Mouse (Mus musculus): Measurements from ENCODE around the gene Ltbp1. TPM values are rescaled to one million over a fixed set of nuclear protein-coding genes. Genes with fewer than 3 reads are reported as not detected.
"Not testable (repeated sequence)": the region's sequence is repeated elsewhere in the genome, so short reads cannot be mapped to it uniquely, and the experiment has no call there.

Gene Ltbp1
- polyA plus RNA-seq, 1 experiment, result 7.6 TPM

DNA sequence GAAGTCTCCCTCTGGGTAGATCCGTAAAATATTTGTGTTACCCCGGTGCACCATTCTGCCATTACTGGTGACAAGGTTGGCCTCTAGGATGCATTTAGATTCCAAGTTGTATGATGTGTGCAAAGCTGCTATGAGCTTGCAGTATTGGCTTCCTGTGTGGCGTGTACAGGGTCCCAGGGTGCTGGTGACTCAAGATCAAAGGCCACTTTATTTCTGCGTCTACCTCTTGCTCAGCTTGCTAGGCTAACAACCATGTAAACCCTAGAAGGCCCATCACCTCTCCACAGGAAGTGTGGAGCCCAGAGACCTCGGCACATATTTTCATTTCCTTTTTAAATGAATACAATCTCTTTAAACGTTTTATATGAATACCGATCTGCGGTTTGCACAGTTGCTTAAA lies 96.6 kb downstream of the Ltbp1 start:
- 81% methylated on average over 8 of the region's 8 CpGs for WGBS
- no peak for DNase-seq (ENCODE audit: low read depth, low spot score)

DNA sequence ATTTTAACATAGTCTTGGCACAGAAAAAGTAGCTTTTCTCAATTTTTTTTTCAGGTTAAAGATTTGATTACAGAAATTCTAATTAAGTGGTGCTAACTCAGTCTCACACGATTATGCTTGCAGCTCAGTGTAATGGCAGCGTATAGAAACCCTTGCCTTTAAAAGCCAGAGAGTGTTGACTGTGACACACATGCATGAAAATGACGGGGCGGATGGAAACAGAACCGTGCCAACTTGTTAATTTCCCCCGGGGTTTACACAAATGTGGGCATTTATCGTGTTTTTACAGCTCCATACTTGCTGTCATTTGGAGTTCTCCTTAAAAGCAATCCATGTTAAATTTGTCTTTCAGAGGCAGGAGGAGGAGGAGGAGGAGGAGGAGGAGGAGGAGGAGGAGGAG lies 102.0 kb downstream of the Ltbp1 start:
- no peak for DNase-seq (ENCODE audit: low read depth, low spot score)
- 79% methylated on average over 7 of the region's 7 CpGs for WGBS

DNA sequence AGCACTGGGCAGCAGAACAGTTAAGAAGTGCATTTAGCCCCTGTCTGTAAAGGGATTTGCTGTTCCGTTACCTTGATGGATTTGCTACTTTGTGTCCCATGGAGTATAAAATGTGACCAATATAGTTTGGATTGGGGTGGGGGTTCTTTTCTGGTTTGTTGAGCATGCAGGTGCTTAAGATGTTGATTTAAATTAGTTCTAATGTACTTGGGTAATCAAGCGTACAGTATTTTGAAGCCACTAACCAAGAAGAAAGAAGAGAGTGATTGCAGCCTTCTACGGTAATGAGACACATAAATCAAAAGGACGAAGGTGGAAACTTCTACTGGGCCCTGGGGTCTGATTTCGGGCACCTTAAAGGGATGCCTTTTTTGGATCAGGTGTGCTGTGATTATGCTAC lies 102.5 kb downstream of the Ltbp1 start:
- WGBS, result 94% methylated on average over 5 of the region's 5 CpGs
- DNase-seq (ENCODE audit: low read depth, low spot score), result no peak

DNA sequence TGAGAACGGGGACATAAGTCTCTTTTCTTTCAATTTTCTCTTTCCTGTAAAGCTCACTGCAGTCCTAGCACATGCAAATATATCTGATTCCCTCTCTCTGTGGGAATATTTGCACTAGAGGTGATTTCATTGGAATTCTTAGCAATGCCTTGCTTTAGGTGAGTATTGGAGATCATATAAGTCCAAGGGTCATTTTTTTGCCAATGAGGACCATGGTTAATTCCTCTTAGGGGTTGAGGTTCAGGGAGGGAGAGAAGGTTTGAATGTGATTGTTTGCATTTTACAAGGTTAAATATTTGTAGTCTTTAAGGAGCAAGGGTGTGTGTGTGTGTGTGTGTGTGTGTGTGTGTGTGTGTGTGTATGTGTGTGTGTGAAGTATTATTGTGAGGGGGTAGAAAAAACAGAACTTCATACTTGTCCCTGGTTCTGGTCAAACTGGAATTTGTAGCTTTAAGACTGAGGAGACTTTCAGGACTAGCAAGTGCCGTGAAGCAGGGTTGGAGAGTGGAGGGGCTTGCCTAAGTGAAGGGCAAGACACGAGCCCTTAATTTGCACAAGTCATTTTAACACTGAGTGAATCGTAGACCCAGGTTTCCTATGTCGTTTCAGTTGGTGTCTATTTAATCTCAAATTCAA lies 103.8 kb downstream of the Ltbp1 start:
- DNase-seq (ENCODE audit: low read depth, low spot score), result no peak
- 44% methylated on average over 5 of the region's 5 CpGs for WGBS

DNA sequence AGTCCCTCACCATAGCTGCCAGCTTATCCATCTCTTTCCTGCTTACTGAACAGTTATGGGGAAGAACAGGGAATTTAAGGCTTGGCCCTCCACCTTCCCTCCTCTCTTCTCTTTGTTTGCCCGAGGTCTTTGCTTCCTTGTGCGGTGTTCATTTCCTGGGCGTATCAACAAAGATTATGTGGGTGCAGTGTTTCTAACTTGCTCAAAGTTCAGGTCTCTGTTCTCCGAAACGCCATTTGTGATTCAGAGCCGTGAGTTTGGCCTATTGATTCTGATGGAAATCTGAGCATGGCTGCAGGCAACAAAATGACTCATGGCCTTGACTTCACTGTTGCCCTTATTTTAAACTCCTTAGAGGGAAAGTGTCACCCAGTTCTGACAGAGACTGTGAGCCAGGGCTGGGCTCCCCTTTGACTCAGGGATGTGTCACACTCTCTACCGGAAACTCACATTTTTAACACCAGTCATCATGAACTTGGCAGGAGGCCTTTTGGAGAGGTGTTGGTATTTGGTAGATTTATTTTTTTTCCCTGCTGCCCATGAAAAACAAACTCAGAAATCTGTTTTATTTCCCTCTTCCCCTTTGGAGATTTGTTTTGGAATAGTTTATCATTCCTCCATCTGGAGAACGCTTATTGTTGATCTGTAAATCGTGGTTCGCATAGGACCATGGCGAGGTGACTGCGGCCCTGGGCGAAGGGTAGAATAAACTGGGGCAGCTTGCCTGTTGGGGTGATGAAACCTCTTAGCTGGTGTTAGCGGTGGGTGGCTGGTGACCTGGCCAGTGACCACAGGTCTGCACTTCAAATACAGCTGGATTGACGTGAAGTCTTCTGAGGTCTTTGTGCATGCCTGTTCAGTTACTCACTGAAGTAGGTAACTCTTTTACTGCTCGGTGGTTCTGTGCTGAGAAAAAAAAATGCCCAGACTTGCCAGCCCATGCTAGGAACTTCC lies 105.2 kb downstream of the Ltbp1 start:
- no peak for DNase-seq (ENCODE audit: low read depth, low spot score)
- WGBS, result 65% methylated on average over 16 of the region's 16 CpGs

DNA sequence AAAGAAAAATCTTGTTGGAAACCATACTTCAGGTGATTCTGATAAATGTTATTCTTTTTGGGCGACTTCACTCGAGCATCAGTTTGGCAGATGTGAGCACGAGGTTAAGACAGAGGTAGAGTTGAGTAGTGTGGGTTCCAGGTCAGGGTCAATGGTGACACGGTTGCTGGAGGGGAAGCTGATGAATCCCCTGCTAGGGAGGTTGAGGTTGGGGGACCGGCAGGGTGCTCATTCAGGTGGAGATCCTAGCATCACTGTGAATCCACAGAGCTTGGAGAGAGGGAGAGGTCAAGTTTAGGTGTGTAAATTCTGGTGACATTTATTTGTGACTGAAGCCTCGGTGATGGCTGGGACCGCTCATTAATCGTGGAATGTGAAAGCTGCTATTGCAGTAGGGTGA lies 110.2 kb downstream of the Ltbp1 start:
- 62% methylated on average over 8 of the region's 8 CpGs for WGBS

DNA sequence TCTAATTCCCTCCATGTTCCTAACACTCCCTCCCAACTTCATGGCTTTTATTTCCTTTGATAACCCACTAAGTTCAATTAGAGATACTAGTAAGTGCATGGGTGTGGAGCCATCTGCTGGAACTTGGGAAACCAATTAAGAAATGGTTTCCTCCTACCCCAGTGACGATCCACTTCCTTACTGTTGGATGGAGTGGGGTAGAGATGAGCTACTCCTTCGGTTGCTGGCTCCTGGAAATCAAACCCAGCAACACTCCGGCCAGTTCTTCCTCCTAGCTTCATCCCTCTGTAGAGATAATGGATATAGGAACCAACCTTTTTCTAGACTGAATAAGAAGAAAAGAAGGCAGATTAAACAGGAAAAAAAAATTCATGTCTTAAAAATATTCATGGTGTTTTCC lies 113.5 kb downstream of the Ltbp1 start:
- no peak for DNase-seq (ENCODE audit: low read depth, low spot score)
- WGBS, result 73% methylated on average over 3 of the region's 3 CpGs

More for the DNA sequence above, 110.2 kb downstream of the Ltbp1 start:
- no peak for DNase-seq (ENCODE audit: low read depth, low spot score)

DNA sequence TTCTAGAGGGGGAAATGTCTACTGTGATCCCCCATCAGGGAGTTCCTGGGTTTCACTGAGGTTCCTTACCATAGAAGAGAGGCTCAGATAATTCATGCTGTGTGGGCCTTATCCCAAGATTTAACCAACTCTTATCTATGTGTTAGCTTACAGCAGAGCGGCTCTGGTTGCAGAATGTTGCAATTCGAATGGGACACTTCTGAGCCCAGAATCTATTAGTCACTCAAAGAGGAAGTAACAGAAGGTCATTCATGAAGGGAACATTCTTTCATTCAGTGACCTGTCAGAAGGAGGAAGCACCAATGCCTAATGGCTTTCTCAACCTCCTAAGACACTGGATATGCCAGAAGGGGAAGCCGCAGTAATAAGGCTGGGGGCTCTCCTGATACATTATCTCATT lies 114.1 kb downstream of the Ltbp1 start:
- no peak for DNase-seq (ENCODE audit: low read depth, low spot score)
- WGBS, result 68% methylated on average over 3 of the region's 3 CpGs

DNA sequence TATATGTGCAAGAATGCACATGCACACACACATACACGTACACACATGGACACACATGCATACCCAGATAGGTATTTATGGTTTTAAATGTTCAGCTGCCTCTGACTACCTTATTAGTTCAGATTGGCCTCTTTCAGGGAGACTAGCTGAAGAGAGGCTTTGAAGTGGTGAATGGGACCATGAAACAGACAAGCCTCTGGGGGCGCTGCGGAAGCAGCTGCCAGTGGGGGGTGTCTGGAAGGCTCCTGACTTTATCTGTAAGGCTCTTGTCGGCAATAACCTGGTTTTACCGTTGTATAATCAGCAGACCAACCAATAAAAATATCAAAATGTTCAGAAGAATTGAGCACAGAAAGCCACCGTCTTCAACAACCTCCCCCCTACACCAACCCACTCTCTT lies 114.7 kb downstream of the Ltbp1 start:
- WGBS, result 69% methylated on average over 6 of the region's 6 CpGs
- no peak for DNase-seq (ENCODE audit: low read depth, low spot score)

DNA sequence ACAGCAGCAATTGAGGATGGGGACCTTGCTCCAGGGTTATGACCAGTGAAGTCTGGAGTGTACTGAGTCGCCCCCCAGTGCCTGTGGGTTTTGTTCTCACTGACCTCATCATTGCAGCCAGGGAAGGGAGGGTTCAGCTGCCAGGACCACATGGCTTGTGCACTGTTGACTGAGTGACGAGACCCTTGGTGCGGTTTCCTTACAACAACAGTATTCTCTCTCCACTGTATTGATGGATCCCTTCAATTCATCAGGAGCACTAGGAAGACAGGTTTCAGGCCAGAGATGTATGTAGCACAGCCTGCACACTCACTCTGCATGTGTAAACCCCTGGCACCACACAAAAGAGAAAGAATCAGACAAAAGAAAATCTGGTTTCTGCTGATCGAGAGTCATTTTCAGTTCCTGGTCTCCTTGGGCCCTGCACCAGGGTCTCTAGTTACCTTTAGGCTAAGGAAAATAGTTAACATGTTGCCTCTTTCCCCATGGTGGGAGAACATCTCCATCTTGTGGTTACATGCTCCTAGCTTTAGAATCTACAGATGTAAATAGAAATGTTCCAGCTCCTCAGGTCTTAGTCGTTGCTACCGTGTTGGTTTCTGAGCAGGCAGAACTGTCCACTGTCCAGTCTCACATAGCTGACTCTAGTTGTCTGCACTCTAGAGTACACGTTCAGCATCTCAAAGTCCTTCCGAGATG lies 117.4 kb downstream of the Ltbp1 start:
- WGBS, result 65% methylated on average over 8 of the region's 8 CpGs
- no peak for DNase-seq (ENCODE audit: low read depth, low spot score)

DNA sequence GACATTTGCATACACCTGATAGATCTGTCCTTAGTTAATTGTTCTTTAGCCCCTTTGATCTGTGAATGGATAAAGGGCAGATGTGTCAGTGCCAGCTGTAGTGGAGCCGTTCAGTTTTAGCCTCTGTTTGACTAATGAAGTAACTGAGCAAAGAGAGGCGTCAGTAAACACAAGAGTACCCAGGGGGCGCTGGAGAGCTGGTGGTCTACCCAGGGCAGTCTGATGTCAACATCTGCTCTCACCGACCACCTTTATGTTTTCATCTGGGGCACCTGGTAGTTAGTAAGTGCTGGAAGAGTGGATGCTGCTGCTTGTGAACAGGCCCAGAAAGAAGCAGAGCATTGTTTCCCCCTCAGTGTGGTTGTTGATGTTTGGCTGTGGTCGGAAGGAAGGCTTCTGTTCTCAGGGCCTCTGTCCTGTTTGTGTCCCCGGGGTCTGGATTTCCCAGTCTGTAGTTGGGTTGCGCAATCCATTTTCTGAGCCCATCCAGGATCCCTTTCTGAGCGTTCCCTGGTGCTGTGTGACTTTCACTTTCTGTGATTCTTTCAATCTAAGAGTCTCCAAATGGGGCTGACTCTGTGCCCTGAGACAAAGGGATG lies 123.1 kb downstream of the Ltbp1 start:
- no peak for DNase-seq (ENCODE audit: low read depth, low spot score)
- WGBS, result 35% methylated on average over 8 of the region's 8 CpGs

DNA sequence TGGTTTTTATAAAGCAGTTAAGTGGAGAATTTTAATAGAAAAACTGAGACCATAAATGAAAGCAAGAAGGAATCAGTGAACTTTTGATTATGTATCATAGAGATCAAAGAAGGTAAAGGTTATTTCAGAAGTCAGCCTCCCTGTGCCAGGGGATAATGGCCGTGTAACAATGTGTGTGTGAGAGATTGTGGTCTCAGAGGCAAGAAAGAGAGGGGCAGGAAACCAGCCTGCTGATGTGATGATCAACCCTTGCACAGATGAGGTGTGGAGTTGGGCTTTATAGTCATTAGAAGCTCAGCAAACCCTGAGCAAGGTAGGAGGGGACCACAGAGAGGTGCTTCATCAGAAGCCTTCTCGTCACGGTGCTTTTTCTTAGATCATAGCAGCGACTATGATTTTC lies 128.6 kb downstream of the Ltbp1 start:
- 88% methylated on average over 4 of the region's 4 CpGs for WGBS
- no peak for DNase-seq (ENCODE audit: low read depth, low spot score)

DNA sequence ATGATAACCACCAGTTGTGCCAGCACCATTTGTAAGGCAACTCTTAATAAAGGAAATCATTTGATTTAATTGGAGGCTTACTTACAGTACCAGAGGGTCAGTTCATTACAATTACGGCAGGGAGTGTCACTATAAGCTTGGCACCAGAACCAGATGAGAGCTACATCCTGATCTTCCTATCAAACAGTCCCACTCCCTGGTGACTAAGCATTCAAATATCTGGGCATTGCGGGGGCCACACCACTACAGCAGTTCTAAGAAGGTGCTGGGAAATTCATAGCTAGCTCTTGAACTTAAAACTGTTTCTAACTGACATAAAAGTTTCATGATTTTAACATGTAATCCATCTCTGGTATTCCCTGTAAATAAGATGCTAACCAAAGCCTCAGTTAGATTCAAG lies 134.4 kb downstream of the Ltbp1 start:
- DNase-seq (ENCODE audit: low read depth, low spot score), result no peak
- 64% methylated on average over 2 of the region's 2 CpGs for WGBS

DNA sequence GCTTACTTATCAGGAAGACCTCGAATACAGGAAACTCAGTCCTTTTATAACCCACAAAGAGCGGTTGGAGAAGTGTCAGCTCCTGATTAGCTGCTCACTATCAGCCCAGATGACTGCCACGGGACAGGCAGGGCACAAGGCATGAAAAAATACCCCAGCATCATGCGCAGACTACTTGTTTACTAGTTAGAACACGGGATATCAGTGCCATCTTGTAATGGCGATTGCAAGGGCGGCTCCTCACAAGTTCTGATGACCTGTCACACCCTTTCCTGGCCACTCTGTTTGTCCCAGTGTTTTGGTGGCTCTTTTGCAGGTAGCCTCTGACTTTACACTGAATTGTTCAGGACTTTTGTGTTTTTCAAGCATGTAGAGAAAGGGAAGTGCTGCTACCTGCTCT lies 137.5 kb downstream of the Ltbp1 start:
- 58% methylated on average over 7 of the region's 7 CpGs for WGBS
- DNase-seq (ENCODE audit: low read depth, low spot score), result not testable (repeated sequence)

DNA sequence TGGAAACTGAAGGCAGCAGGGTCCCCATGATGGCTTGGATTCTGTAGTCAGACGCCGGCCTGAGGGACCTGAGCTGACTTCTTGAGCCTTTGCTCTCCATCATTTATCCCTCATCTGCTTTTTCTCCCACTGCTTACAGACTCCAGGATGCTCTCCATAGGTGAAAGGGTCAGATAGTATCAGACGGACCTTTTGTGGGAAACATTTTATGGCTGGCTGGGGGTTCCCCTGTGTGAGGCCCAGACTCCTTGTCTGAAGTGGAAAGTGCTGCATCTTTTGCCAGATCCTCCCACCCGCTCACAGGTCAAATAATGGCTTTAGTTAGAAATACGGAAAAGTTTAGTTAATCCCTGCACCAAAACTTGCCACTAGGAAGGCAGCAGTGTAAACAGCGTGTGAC lies 138.6 kb downstream of the Ltbp1 start:
- WGBS, result 45% methylated on average over 6 of the region's 6 CpGs

DNA sequence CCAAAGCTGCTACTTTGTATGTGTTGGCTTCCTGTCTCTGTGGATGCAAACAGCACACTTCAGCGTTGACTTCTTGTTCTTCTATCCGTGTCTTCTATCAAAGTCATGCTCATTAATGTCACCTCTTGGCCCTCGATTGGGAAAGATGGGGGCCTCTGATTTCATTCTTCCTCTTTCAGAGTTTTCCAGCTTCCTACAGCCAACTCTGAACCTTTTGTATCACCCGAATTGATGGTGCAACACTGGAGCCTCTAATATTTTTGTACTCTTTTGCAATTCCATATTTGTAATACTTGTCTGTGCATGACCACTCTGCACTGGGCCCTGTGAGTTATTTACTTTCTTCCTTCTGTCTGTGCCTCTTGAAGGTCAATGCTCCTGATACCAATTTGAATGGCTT lies 141.8 kb downstream of the Ltbp1 start:
- DNase-seq (ENCODE audit: low read depth, low spot score), result no peak
- WGBS, result 83% methylated on average over 4 of the region's 4 CpGs

More for the DNA sequence above, 138.6 kb downstream of the Ltbp1 start:
- DNase-seq (ENCODE audit: low read depth, low spot score), result no peak

DNA sequence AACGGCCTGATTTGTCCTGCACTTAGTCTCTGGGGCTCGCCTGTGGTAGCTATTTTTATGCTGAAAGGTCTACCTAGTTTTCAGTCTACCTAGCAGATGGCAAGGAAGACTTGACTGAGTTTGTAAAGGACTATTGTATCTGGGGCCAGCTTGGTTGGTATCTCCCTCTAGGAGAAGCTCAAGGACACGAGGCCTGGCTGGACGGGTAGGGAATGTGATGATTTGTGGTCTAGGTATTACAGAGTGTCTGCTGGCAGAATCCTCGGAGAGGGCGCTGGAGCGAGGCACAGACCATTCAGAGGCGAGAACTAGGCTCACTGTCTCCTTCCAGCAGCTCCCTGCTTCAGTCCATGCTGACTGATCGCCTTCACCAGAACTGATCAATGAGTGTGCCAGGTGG lies 146.4 kb downstream of the Ltbp1 start:
- WGBS, result 76% methylated on average over 9 of the region's 9 CpGs

DNA sequence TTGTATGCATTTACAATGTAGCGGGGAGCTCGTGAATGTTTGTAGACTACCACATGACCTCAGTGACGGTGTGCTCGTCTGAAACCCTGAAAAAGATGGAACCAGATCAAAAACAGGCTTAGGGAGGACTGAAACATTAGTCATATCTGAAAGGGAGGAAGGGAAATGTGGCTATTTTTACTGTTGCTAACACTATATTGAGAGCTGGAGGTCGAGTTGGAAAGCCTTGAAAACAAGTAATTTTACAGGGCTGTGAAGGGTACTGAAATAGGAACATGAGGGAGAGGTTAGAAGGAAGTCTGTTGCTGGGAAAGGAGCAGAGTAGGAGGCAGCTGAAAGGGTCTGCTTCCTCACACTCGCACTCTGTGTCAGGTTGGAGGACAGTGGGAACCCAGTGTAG lies 147.7 kb downstream of the Ltbp1 start:
- 56% methylated on average over 6 of the region's 6 CpGs for WGBS
- DNase-seq (ENCODE audit: low read depth, low spot score), result no peak

More for the DNA sequence above, 146.4 kb downstream of the Ltbp1 start:
- DNase-seq (ENCODE audit: low read depth, low spot score), result no peak

DNA sequence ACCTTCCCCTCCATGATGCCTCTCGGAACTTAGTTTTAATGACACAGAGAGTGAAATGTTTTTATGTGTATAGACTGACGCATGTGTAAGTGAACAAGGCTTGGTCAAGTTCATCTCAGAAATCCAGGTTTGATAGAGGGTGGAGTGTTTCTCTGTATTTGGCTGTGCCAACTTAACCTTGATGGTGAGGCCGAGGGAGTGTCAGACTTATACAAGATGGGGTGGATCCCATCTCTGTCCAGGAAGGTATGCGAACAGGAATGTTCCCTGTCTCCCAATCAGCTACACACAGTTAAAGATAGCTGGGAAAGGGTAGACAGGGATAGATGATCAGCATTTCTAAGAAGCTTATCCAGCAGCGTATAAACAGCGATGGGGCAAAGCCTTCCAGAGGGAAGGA lies 153.0 kb downstream of the Ltbp1 start:
- WGBS, result 74% methylated on average over 6 of the region's 6 CpGs
- no peak for DNase-seq (ENCODE audit: low read depth, low spot score)

Measured in large intestine, adult 2 months (tissue).